Mouse (Mus musculus) spleen, embryonic (tissue): ENCODE results near the gene Ppp2r1a.

Experiments used
- CTCF ChIA-PET: fragments of 350-600 bp; sonication (Branson Sonifier 250); formaldehyde crosslinking; loops from one replicate; lab custom pipeline; 2022; lab: Charles Lee

The Ppp2r1a gene

GRCm38 (mm10) chr17:20944985-20945891 is at the start of gene Ppp2r1a:
TSS of gene Ppp2r1a (plus strand) at chr17:20945311.
- CTCF ChIA-PET = no interaction called here

GRCm38 (mm10) chr17:20904991-20905390 is 40.1 kb upstream of the Ppp2r1a start, which contains the start of gene Vmn1r231:
TSS of gene Vmn1r231 (minus strand) at chr17:20905091.
- CTCF ChIA-PET = no interaction called here

GRCm38 (mm10) chr17:20919614-20920013 is 25.5 kb upstream of the Ppp2r1a start, which contains the start of gene Vmn1r232:
TSS of gene Vmn1r232 (minus strand) at chr17:20919714.
- CTCF ChIA-PET = no interaction called here

GRCm38 (mm10) chr17:20944226-20944625 is 885 bp upstream of the Ppp2r1a start:
- CTCF ChIA-PET = no interaction called here

GRCm38 (mm10) chr17:20946026-20946565 is 985 bp downstream of the Ppp2r1a start:
- CTCF ChIA-PET = no interaction called here

GRCm38 (mm10) chr17:20946636-20947035 is 1.5 kb downstream of the Ppp2r1a start:
- CTCF ChIA-PET = no interaction called here

- CTCF ChIA-PET = no interaction called here
These were observed 15.3 kb downstream of the Ppp2r1a start for GRCm38 (mm10) chr17:20960386-20960785.

- CTCF ChIA-PET = no interaction called here
These were observed 20.3 kb downstream of the Ppp2r1a start for GRCm38 (mm10) chr17:20965421-20965820.

- CTCF ChIA-PET = no interaction called here
These were observed 21.6 kb downstream of the Ppp2r1a start for GRCm38 (mm10) chr17:20966681-20967080.

GRCm38 (mm10) chr17:20993716-20994115 is 48.6 kb downstream of the Ppp2r1a start:
- CTCF ChIA-PET = no interaction called here

GRCm38 (mm10) chr17:20996364-20996763 is 51.3 kb downstream of the Ppp2r1a start, which contains the start of gene Vmn1r233:
TSS of gene Vmn1r233 (minus strand) at chr17:20996464.
- CTCF ChIA-PET = no interaction called here

GRCm38 (mm10) chr17:21008382-21009331 is 63.5 kb downstream of the Ppp2r1a start, which contains the start of gene Zfp160:
TSS of gene Zfp160 (plus strand) at chr17:21008903.
- CTCF ChIA-PET = no interaction called here

- CTCF ChIA-PET = no interaction called here
These were observed 64.6 kb downstream of the Ppp2r1a start for GRCm38 (mm10) chr17:21009726-21010125.
